Mouse (Mus musculus): ENCODE data around the gene Gm20388. TPM values are rescaled to one million over a fixed set of nuclear protein-coding genes. Genes with fewer than 3 reads are reported as not detected.
"Not testable (repeated sequence)": the region's sequence is repeated elsewhere in the genome, so short reads cannot be mapped to it uniquely, and the experiment has no call there.

Gene Gm20388
- polyA plus RNA-seq, 1 experiment from 2014 or later: 7.4 TPM

- no peaks in the 10 kb centered on the region for H3K27me3 ChIP-seq (ENCODE audit: control insufficient read depth, insufficient read depth, low read length)
- H3K36me3 ChIP-seq (ENCODE audit: control insufficient read depth, insufficient read depth, low read length): no peaks in the 10 kb centered on the region
- 76% methylated on average over 3 of the region's 3 CpGs for WGBS
- H3K4me3 ChIP-seq (replicated peaks; ENCODE audit: low read length): no peak overlapping the region
- H3K27ac ChIP-seq (ENCODE audit: low read length): no peak overlapping the region
- no peak for ATAC-seq (ENCODE audit: insufficient read depth, low FRiP score)
- no peak overlapping the region for H3K4me2 ChIP-seq (ENCODE audit: low read depth, low read length)
- no peaks in the 10 kb centered on the region for H3K9me3 ChIP-seq (replicated peaks; ENCODE audit: control insufficient read depth, low read length)
- H3K9ac ChIP-seq (ENCODE audit: low read length): no peak overlapping the region
- peaks cover 15% of the 10 kb centered on the region for H3K4me1 ChIP-seq (ENCODE audit: control insufficient read depth, insufficient read depth, low read length)
Measured at GRCm38 (mm10) chr8:123025951-123026351, 3115.3 kb downstream of the Gm20388 start.

DNA sequence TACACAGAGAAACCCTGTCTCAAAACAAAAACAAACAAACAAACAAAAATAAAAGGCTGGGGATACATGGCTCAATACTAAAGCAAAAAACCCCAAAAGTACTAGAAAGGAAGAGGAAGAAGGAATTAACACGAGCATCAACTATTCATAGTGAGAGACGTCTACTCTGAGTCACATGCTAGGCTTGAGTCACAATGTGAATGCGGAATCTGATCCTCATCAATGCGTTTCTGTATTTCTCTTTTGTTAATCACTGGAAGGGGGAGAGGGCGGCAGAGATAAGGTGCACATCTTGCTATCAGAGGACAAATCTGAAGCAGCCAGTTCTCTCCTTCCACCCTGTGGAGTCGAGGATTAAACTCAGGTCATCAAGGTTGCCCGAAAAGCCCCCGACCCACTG is 3117.1 kb downstream of the Gm20388 start:
- H3K9me3 ChIP-seq (replicated peaks; ENCODE audit: control insufficient read depth, low read length): no peaks in the 10 kb centered on the region
- no peak overlapping the region for H3K27ac ChIP-seq (ENCODE audit: low read length)
- H3K27me3 ChIP-seq (ENCODE audit: control insufficient read depth, insufficient read depth, low read length): no peaks in the 10 kb centered on the region
- H3K9ac ChIP-seq (ENCODE audit: low read length): no peak overlapping the region
- H3K4me1 ChIP-seq (ENCODE audit: control insufficient read depth, insufficient read depth, low read length): 0 out of 2 replicates have a peak, but pooled peaks cover 6% of the 10 kb centered on the region
- no peak for ATAC-seq (ENCODE audit: insufficient read depth, low FRiP score)
- WGBS: 86% methylated on average over 8 of the region's 8 CpGs
- no peak overlapping the region for H3K4me2 ChIP-seq (ENCODE audit: low read depth, low read length)
- no peaks in the 10 kb centered on the region for H3K36me3 ChIP-seq (ENCODE audit: control insufficient read depth, insufficient read depth, low read length)
- H3K4me3 ChIP-seq (replicated peaks; ENCODE audit: low read length): no peak overlapping the region

DNA sequence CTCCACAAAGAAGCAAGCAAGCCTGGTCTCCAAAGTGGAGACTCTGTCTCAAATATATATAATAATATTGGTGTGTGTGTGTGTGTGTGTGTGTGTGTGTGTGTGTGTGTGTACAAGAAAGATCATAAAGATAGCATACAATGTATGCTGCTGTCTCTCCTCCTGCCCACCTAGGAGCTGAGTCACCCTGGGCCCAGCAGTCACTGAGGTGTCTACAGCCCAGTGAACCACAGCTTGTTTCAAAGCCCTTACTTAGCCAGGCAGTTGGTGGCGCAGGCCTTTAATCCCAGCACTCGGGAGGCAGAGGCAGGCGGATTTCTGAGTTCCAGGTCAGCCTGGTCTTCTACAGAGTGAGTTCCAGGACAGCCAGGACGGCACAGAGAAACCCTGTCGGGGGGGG is 3119.4 kb downstream of the Gm20388 start:
- not testable (repeated sequence) for H3K4me2 ChIP-seq (ENCODE audit: low read depth, low read length); H3K4me3 ChIP-seq (replicated peaks; ENCODE audit: low read length); H3K9me3 ChIP-seq (replicated peaks; ENCODE audit: control insufficient read depth, low read length); H3K9ac ChIP-seq (ENCODE audit: low read length); ATAC-seq (ENCODE audit: insufficient read depth, low FRiP score); H3K27me3 ChIP-seq (ENCODE audit: control insufficient read depth, insufficient read depth, low read length); H3K27ac ChIP-seq (ENCODE audit: low read length); H3K36me3 ChIP-seq (ENCODE audit: control insufficient read depth, insufficient read depth, low read length)
- WGBS: 77% methylated on average over 5 of the region's 5 CpGs
- H3K4me1 ChIP-seq (ENCODE audit: control insufficient read depth, insufficient read depth, low read length): peaks cover 11% of the 10 kb centered on the region; the same call in 1 of the 2 replicates

DNA sequence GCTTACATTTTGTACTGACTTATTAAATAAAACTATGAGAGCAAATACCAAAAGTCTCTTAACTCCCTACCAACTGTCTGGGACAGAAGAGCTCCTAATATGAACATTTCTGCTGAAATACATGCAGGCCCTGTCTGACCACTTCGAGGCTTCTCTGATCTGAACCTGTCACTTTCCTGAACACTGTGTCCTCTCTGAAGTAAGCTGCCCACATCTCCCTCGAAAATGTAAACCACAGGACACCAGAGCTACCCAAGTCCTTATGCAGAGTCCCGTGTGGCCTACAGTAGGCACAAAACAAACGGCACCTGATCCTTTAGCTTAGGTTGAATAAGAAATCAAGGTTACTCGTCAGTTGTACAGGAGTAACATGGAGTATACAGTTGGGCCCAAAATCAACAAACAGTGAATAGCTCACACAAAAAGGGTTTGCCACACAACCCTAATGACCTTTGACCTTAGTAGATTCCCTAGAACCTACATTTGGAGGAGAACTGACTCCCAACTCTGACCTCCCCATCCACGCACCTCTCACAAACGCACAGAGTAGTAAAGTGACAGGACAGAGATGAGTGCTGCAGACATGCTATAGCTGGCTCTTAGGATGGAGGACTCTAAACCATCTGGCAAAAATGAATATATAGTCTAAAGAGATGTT is 3120.8 kb downstream of the Gm20388 start:
- no peak for ATAC-seq (ENCODE audit: insufficient read depth, low FRiP score)
- Histone ChIP-seq H3K9ac (ENCODE audit: low read length) (no peak overlapping the region), H3K27me3 (ENCODE audit: control insufficient read depth, insufficient read depth, low read length) (no peaks in the 10 kb centered on the region), H3K4me1 (ENCODE audit: control insufficient read depth, insufficient read depth, low read length) (peaks cover 21% of the 10 kb centered on the region), H3K9me3 (replicated peaks; ENCODE audit: control insufficient read depth, low read length) (no peaks in the 10 kb centered on the region), H3K36me3 (ENCODE audit: control insufficient read depth, insufficient read depth, low read length) (no peaks in the 10 kb centered on the region), H3K27ac (ENCODE audit: low read length) (no peak overlapping the region), H3K4me2 (ENCODE audit: low read depth, low read length) (no peak overlapping the region), H3K4me3 (replicated peaks; ENCODE audit: low read length) (no peak overlapping the region)
- WGBS: 74% methylated on average over 7 of the region's 7 CpGs

DNA sequence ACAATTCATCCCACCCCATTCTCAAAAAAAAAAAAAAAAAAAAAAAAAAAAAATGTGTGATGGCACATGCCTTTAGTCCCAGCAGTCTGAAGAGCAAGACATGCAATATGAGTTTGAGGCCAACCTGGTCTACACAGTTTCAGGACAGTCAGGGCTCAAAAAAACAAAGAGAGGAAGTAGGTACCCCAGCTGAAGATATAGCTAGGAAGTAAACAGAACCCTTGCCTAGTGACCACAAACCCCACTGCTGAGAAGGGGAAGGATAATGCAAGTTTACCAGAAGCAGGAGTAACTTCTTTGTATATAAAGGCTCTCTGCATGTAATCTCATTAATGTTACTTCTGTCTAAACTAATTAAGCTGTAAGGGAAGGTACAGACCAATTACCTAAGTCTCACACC is 3122.1 kb downstream of the Gm20388 start:
- Histone ChIP-seq H3K27me3 (ENCODE audit: control insufficient read depth, insufficient read depth, low read length) (no peaks in the 10 kb centered on the region), H3K4me2 (ENCODE audit: low read depth, low read length) (no peak overlapping the region), H3K9ac (ENCODE audit: low read length) (no peak overlapping the region), H3K9me3 (replicated peaks; ENCODE audit: control insufficient read depth, low read length) (no peaks in the 10 kb centered on the region), H3K4me3 (replicated peaks; ENCODE audit: low read length) (no peak overlapping the region), H3K4me1 (ENCODE audit: control insufficient read depth, insufficient read depth, low read length) (peaks cover 32% of the 10 kb centered on the region), H3K36me3 (ENCODE audit: control insufficient read depth, insufficient read depth, low read length) (no peaks in the 10 kb centered on the region), H3K27ac (ENCODE audit: low read length) (no peak overlapping the region)
- no peak for ATAC-seq (ENCODE audit: insufficient read depth, low FRiP score)

DNA sequence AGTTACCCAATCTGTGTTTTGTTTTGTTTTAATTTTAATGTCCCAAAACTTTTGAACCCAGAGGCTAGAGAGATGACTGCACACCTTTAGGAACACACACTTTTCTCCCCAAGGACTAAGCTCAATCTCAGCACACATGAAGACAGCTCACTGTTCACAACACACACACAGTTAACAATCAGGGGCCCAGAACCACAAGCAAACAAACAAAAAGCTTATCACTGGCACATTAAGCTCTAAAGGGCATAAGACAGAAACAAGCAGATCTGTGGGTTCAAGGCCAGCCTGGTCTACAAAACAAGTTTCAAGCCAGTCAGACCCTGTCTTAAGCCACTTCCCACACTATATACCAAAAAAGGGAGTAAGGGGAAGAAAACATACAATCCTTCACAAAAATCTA is 3122.8 kb downstream of the Gm20388 start:
- Histone ChIP-seq H3K9ac (ENCODE audit: low read length) (no peak overlapping the region), H3K9me3 (replicated peaks; ENCODE audit: control insufficient read depth, low read length) (no peaks in the 10 kb centered on the region), H3K4me2 (ENCODE audit: low read depth, low read length) (no peak overlapping the region), H3K4me3 (replicated peaks; ENCODE audit: low read length) (no peak overlapping the region), H3K27me3 (ENCODE audit: control insufficient read depth, insufficient read depth, low read length) (no peaks in the 10 kb centered on the region), H3K27ac (ENCODE audit: low read length) (peak overlapping the region; percentile 3; the same call in 1 of the 2 replicates), H3K36me3 (ENCODE audit: control insufficient read depth, insufficient read depth, low read length) (no peaks in the 10 kb centered on the region), H3K4me1 (ENCODE audit: control insufficient read depth, insufficient read depth, low read length) (peaks cover 32% of the 10 kb centered on the region)
- ATAC-seq (ENCODE audit: insufficient read depth, low FRiP score): no peak

- Histone ChIP-seq H3K4me1 (ENCODE audit: control insufficient read depth, insufficient read depth, low read length) (peaks cover 33% of the 10 kb centered on the region), H3K4me3 (replicated peaks; ENCODE audit: low read length) (no peak overlapping the region), H3K36me3 (ENCODE audit: control insufficient read depth, insufficient read depth, low read length) (no peaks in the 10 kb centered on the region), H3K4me2 (ENCODE audit: low read depth, low read length) (no peak overlapping the region), H3K27me3 (ENCODE audit: control insufficient read depth, insufficient read depth, low read length) (no peaks in the 10 kb centered on the region), H3K9me3 (replicated peaks; ENCODE audit: control insufficient read depth, low read length) (no peaks in the 10 kb centered on the region), H3K27ac (ENCODE audit: low read length) (no peak overlapping the region), H3K9ac (ENCODE audit: low read length) (no peak overlapping the region)
- no peak for ATAC-seq (ENCODE audit: insufficient read depth, low FRiP score)
- WGBS: 69% methylated on average over 6 of the region's 6 CpGs
Measured at GRCm38 (mm10) chr8:123034171-123034570, 3123.5 kb downstream of the Gm20388 start.

GRCm38 (mm10) chr8:123036956-123037355 is 3126.3 kb downstream of the Gm20388 start:
- Histone ChIP-seq H3K9ac (ENCODE audit: low read length) (0 out of 2 replicates have a peak overlapping the region, but pooled peaks have one; percentile 31), H3K9me3 (replicated peaks; ENCODE audit: control insufficient read depth, low read length) (no peaks in the 10 kb centered on the region), H3K27ac (ENCODE audit: low read length) (peak overlapping the region; percentile 55; the same call in 1 of the 2 replicates), H3K4me2 (ENCODE audit: low read depth, low read length) (no peak overlapping the region), H3K27me3 (ENCODE audit: control insufficient read depth, insufficient read depth, low read length) (no peaks in the 10 kb centered on the region), H3K4me1 (ENCODE audit: control insufficient read depth, insufficient read depth, low read length) (peaks cover 49% of the 10 kb centered on the region), H3K4me3 (replicated peaks; ENCODE audit: low read length) (no peak overlapping the region), H3K36me3 (ENCODE audit: control insufficient read depth, insufficient read depth, low read length) (no peaks in the 10 kb centered on the region)
- WGBS: 21% methylated on average over 3 of the region's 3 CpGs
- ATAC-seq (ENCODE audit: insufficient read depth, low FRiP score): peak; percentile 44; the same call in 1 of the 2 replicates

DNA sequence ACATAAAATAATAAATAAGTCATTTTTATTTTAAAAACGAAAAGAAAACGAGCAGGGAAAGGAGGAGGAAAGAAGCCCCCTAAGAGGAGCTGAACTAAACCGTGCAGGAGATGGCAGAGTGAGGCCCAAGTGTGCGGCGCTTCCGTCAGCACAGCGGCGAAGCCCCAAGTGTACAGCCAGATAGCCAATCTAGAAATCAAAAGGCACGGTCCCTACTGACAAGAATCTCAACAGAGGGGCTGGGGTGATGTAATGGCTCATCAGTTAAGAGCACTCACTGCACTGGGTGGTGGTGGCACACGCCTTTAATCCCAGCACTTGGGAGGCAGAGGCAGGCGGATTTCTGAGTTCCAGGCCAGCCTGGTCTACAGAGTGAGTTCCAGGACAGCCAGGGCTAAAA is 3126.8 kb downstream of the Gm20388 start:
- H3K27me3 ChIP-seq (ENCODE audit: control insufficient read depth, insufficient read depth, low read length): no peaks in the 10 kb centered on the region
- 0 out of 2 replicates have a peak overlapping the region, but pooled peaks have one; percentile 3 for H3K27ac ChIP-seq (ENCODE audit: low read length)
- peaks cover 46% of the 10 kb centered on the region for H3K4me1 ChIP-seq (ENCODE audit: control insufficient read depth, insufficient read depth, low read length)
- no peaks in the 10 kb centered on the region for H3K9me3 ChIP-seq (replicated peaks; ENCODE audit: control insufficient read depth, low read length)
- no peak overlapping the region for H3K4me2 ChIP-seq (ENCODE audit: low read depth, low read length)
- H3K36me3 ChIP-seq (ENCODE audit: control insufficient read depth, insufficient read depth, low read length): no peaks in the 10 kb centered on the region
- ATAC-seq (ENCODE audit: insufficient read depth, low FRiP score): no peak
- no peak overlapping the region for H3K4me3 ChIP-seq (replicated peaks; ENCODE audit: low read length)
- H3K9ac ChIP-seq (ENCODE audit: low read length): no peak overlapping the region
- WGBS: 68% methylated on average over 11 of the region's 11 CpGs
